Mouse (Mus musculus) T-helper 2 cell (primary cell): Measurements from ENCODE around the gene Itch.
"Not testable (repeated sequence)": the region's sequence is repeated elsewhere in the genome, so short reads cannot be mapped to it uniquely, and the experiment has no call there.

Experiments
- in situ Hi-C: fragments of 300-600 bp; cut with MboI, MseI; formaldehyde crosslinking; loops from one replicate; pipeline ENCODE4 v1.15.1; 2025; ENCODE audit warnings: high pct_unique_total_duplicates

The Itch gene

DNA sequence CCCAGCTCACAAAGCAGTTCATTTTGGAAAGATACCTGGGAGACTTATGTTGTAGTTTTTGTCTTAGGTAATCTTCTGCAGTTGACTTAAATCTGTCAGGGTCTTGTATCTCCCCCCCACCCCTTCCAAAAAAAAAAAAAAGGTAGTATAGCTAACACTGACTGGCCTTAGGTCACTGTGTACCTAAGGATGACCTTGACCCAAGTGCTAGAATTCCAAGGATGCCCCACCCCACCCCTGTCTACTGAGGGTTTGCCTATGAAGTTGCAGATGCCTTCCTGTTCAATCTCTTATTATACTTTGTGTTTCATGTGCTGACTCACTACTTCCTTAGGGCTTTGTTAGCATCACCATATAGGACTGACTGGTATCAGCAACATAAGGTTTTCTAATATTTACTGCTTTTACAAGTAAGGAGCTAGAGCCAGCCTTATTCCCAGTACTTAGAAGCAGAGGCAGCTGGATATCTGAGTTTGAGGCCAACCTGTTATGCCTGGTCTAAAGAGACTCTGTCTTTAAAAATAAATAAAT, 8.8 kb downstream of the Itch start:
- in situ Hi-C loops: no loop called here

DNA sequence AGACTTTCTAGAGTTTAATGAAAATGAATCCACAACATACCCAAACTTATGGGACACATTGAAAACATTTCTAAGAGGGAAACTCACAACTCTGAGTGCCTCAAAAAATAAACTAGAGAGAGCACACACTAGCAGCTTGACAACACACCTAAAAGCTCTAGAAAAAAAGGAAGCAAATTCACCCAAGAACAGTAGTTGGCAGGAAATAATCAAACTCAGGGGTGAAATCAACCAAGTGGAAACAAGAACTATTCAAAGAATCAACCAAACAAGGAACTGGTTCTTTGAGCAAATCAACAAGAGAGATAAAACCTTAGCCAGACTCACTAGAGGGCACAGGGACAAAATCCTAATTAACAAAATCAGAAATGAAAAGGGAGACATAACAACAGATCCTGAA, 16.0 kb downstream of the Itch start:
- in situ Hi-C loops: not testable (repeated sequence)

DNA sequence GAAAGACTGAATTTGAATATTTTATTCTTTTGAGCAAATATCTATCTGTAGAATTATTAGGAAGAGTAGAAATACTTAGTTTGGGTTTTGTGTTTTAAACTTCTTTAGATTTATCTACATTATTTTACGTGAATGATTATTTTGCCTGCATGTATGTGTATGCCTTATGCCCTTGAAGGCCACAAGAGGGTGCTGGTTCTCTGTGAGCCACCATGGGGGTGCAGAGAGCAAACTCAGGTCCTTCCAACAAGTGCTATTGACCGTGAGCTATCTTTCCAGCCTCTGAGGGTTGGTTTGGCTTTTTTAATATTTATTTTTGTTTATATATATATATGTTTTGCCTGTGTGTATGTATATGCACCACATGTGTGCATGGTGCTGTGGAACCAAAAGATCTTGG, 74.1 kb downstream of the Itch start:
- in situ Hi-C loops: loop anchor here (10.0 kb wide), 1 partner anchor 513 kb away; no protein-coding TSS in a partner anchor

- in situ Hi-C loops: no loop called here
These were observed 89.8 kb downstream of the Itch start for GRCm38 (mm10) chr2:155223145-155223544.

- in situ Hi-C loops: no loop called here
These were observed 91.4 kb downstream of the Itch start for GRCm38 (mm10) chr2:155224721-155225120.

DNA sequence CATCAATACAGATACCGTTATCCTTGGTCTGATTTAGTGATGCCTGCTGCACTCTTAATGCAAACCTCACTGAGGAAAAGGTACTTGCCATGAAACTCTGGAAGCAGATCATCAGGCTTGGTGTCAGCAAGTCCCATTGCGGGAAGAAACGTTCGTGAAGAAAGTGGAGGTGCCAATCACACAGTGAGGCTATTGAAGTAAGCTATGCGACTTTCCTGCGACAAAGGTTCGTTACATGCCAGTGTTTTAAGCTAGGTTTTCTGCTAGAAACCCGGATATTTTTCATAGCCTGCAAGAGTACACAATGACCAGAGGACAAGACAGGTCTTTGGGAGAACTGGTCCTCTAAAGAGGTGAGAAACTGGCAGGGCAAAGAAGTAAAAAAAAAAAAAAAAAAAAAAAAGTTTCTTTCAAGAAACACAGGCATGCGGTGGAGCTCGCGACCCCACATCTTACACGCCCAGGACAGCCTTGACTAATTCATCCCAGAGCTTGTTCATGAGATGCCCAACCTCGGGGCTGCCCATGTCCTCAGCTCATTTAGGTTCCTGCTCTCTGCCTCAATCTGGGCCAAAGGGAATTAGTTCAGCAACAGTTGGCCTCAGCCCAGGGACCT, 102.5 kb downstream of the Itch start:
- in situ Hi-C loops: loop anchor here (5.0 kb wide), 1 partner anchor 36 kb away; no protein-coding TSS in a partner anchor

GRCm38 (mm10) chr2:155236362-155236992, 103.2 kb downstream of the Itch start, which contains the start of gene Dynlrb1:
TSS of gene Dynlrb1 (plus strand) at chr2:155236533.
- in situ Hi-C loops: loop anchor here (5.0 kb wide), 1 partner anchor 36 kb away; no protein-coding TSS in a partner anchor

DNA sequence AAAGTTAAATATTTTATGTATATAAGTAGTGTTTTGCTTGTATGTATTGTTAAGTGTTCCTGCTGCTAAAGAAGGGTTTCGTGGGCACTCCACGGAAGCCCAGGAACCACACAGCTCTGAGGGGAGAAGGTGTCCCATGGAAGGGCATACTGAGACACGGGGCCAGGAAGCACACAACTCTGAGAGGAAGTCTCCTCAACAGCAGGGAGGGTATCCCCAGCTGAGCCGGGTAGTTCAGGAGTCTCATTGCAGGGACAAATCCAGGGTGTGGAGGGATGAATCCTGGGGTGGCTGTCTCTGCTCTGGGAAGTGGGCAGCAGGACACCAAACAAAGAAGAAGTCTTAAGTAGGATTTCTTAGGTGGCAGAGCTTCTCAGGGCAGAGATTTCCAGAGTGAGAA, 104.0 kb downstream of the Itch start:
- in situ Hi-C loops: loop anchor here (5.0 kb wide), 1 partner anchor 35 kb away; no protein-coding TSS in a partner anchor

- in situ Hi-C loops: no loop called here
These were observed 107.6 kb downstream of the Itch start for GRCm38 (mm10) chr2:155240915-155241314.

DNA sequence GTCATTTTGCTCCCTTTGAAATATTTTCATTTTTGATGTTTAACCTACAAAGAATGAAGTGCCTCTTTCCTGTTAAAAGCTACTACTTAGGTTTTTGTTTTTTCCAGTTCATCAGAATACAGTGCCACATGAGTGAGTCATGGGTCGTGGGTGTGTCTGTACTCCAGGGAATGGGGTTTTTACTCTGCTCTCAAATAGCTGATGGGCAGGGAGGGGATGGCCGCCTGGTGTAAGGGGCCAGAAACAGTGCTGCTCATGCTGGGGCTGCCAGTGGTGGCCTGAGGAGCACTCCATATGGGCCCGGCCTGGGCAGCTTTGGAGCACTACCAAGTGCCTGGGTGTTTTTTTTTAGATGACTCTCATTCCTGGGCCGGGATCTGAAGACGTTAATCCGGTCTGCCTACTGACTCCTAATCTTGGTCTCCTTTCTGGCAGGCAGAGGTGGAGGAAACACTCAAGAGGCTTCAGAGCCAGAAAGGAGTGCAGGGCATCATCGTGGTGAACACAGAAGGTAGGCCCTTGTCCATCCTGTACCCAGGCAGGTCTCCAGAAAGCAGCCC, 109.1 kb downstream of the Itch start:
- in situ Hi-C loops: no loop called here

DNA sequence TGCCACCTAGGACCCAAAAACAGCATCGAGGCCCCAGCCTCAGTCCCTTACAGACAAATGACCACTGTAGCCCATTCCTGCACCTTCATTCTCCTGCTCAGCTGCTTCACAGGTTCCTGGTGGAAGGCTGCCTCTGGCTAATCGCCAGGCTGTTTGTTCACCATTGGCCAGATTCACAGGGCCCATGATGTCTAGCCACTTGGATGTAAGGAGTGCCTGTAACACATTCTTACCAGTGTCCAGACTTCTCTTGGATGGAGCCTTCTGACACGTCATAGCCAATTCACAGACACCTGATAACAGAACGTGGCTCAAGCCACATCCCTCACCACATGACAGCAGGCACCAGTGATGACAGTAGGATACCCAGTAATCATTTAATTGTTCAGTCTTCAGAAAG, 112.9 kb downstream of the Itch start:
- in situ Hi-C loops: no loop called here

GRCm38 (mm10) chr2:155248206-155248605, 114.9 kb downstream of the Itch start:
- in situ Hi-C loops: no loop called here

DNA sequence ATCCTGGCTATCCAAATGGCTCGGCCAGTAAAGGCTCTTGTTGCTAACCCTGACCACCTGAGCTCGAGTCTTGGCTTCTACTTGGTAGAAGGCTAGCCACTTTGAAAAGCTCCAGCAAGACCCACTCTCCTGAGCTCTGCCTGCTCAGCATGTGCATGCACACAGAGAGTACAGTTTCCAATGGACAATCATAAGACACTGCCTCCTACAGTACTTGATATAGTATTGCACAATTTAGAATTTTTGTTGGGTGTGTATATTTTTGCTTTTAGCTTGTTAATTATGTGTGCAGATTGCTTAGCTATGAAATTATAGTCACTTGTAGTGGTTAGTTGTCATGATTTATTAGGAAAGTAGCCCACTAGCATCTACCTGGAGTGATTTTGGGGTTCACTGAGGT, 115.4 kb downstream of the Itch start:
- in situ Hi-C loops: no loop called here

GRCm38 (mm10) chr2:155249588-155249987, 116.3 kb downstream of the Itch start:
- in situ Hi-C loops: no loop called here

GRCm38 (mm10) chr2:155265526-155265925, 132.2 kb downstream of the Itch start:
- in situ Hi-C loops: no loop called here

GRCm38 (mm10) chr2:155266896-155267295, 133.6 kb downstream of the Itch start:
- in situ Hi-C loops: no loop called here

DNA sequence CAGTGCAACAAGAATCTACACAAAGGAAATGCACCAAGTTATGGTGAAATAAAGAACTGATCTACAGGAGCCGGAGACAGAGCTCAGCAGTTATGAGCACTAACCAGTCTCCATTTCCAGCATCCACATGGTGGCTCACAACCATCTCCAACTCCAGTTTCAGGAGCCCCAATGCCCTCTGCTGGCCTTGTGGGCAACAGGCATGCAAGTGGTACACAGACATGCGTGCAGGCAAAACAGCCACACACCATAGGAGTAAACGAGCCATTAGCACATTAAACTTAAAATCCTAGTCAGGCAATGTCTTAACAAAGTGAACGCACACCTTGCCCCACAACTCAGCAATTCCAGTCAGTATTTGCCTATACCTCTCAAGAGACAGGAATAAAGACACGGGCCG, 138.6 kb downstream of the Itch start:
- in situ Hi-C loops: loop anchor here (5.0 kb wide), 1 partner anchor 35 kb away; the partner anchor contains the start of gene Dynlrb1

GRCm38 (mm10) chr2:155272396-155273170, 139.3 kb downstream of the Itch start:
- in situ Hi-C loops: loop anchor here (5.0 kb wide), 1 partner anchor 35 kb away; the partner anchor contains the start of gene Dynlrb1

- in situ Hi-C loops: loop anchor here (5.0 kb wide), 1 partner anchor 36 kb away; the partner anchor contains the start of gene Dynlrb1
These were observed 140.3 kb downstream of the Itch start for GRCm38 (mm10) chr2:155273603-155274002.

GRCm38 (mm10) chr2:155276195-155276594, 142.9 kb downstream of the Itch start, which contains the start of gene Map1lc3a:
TSS of gene Map1lc3a (plus strand) at chr2:155276297.
- in situ Hi-C loops: no loop called here
